Mouse (Mus musculus) olfactory bulb, adult 2 months (tissue): ENCODE results near the gene Hrc.

ENCODE experiments used
- CTCF ChIP-seq: fragments of 200-500 bp; IDR thresholded peaks from 2 replicates; pipeline ENCODE4 v1.5.1; 2012; ENCODE audit warnings: low read depth, mild to moderate bottlenecking, low read length, moderate library complexity; ENCODE audit not compliant: insufficient read depth
- POLR2A ChIP-seq: fragments of 200-500 bp; IDR thresholded peaks from 2 replicates; pipeline ENCODE4 v1.6.1; 2012; ENCODE audit warnings: mild to moderate bottlenecking, low read depth, low read length, moderate library complexity; ENCODE audit not compliant: insufficient read depth

DNA sequence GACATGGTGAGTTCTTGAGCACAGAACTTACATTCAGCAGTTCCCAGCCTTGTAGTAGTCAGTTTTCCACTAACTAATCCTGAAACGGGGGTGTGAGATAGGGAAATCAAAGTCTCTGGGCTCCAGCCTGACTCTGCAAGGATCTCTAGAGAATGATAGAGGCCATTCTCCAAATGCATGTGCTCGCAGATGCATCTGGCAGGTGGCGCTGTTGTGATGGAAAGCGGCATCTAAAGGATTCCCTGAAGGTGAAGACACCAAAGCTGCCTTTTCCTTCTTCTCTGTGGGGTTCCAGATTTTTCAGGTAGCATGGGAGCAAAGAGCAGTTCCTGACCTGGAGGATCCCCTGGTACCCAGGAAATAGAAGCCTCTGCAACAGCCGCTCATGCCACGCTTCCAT lies 34.8 kb upstream of the Hrc start:
- no peak for TF ChIP-seq POLR2A
- peak; percentile 57; the same call in 1 of the 2 replicates for TF ChIP-seq CTCF
